Mouse (Mus musculus): ENCODE results near the gene Heatr5a. TPM values are rescaled to one million over a fixed set of nuclear protein-coding genes. Genes with fewer than 3 reads are reported as not detected.
A peak's percentile ranks its signal among the peaks of the same experiment; 100 is the strongest.

Heatr5a gene
- polyA plus RNA-seq, 1 experiment, result not detected

- Histone ChIP-seq H3K27ac (ENCODE audit: insufficient read depth, low read depth, low read length) (no peak overlapping the region), H3K4me3 (ENCODE audit: insufficient read depth, low read depth, low read length) (no peak overlapping the region), H3K4me1 (ENCODE audit: control insufficient read depth, insufficient read depth, low read length) (no peaks in the 10 kb centered on the region)
- no peak for TF ChIP-seq POLR2A (IDR thresholded peaks at IDR 0.05; ENCODE audit: insufficient read depth, low read depth, low read length)
- no peak for TF ChIP-seq CTCF (IDR thresholded peaks at IDR 0.05; ENCODE audit: insufficient read depth, low read depth, low read length)
- WGBS, result 75% methylated on average over 9 of the region's 9 CpGs
Measured at GRCm38 (mm10) chr12:51976531-51976930, 5.4 kb upstream of the Heatr5a start.

DNA sequence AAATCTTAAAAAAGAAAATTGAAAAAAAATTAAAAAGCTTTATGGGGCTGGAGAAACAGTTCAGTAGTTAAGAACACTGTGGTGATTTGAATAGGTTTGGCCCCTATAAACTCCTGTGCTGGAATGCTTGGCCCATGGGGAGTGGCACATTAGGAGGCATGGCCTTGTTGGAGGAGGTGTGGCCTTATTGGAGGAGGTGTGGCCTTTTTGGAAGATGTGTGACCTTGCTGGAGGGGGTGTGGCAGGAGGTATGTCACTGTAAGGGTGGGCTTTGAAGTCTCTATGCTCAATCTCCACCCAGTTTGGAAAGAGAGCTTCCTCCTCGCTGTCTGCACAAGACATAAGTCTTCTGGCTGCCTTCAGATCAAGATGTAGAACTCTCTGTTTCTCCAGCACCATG, 3.3 kb upstream of the Heatr5a start:
- 95% methylated on average over 1 of the region's 1 CpGs for WGBS
- H3K4me1 ChIP-seq (ENCODE audit: control insufficient read depth, insufficient read depth, low read length), result peaks cover 2% of the 10 kb centered on the region; the same call in 1 of the 2 replicates
- H3K27ac ChIP-seq (ENCODE audit: insufficient read depth, low read depth, low read length), result no peak overlapping the region
- TF ChIP-seq CTCF (IDR thresholded peaks at IDR 0.05; ENCODE audit: insufficient read depth, low read depth, low read length) (no peak), POLR2A (IDR thresholded peaks at IDR 0.05; ENCODE audit: insufficient read depth, low read depth, low read length) (no peak)
- H3K4me3 ChIP-seq (ENCODE audit: insufficient read depth, low read depth, low read length), result no peak overlapping the region

GRCm38 (mm10) chr12:51972269-51973065, 1.3 kb upstream of the Heatr5a start:
- Histone ChIP-seq H3K4me3 (ENCODE audit: insufficient read depth, low read depth, low read length) (no peak overlapping the region), H3K4me1 (ENCODE audit: control insufficient read depth, insufficient read depth, low read length) (peaks cover 2% of the 10 kb centered on the region; the same call in 1 of the 2 replicates), H3K27ac (ENCODE audit: insufficient read depth, low read depth, low read length) (no peak overlapping the region)
- WGBS, result 95% methylated on average over 5 of the region's 5 CpGs
- no peak for TF ChIP-seq CTCF (IDR thresholded peaks at IDR 0.05; ENCODE audit: insufficient read depth, low read depth, low read length)
- TF ChIP-seq POLR2A (IDR thresholded peaks at IDR 0.05; ENCODE audit: insufficient read depth, low read depth, low read length), result no peak

DNA sequence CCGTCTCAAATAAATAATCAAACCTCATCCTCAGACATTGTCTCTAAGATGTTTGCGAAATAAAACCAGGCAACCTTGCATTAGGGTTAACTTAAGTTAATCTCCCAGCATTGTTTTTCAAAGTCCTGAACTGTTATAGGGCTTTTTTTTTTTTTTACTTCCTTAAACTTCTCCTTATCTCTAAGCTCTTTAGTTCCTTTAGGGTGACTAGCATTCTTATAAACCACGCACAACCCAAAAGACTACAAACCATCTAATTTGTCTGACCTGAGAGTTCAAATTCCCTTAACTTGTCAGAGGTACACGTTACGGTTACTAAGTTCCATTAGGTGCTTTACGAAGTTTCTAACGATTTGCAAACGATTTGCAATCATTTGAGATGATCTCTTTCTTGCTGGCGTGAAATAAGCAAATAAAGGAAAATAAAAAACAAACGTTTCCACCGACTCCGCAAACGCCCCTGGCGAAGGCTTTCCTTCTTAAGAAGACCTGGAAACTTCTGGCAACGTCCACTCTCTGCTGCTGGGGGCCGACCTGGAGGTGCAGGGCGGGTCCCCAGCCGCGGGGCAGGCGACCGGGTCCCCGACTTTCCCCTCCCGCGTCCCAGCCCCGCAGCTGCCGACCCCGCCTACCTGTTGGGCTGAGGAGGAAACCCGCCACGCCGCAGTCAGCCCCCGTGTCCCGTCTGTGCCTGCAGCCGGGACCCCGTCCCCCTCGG, 610 bp downstream of the Heatr5a start:
- 4% methylated on average over 34 of the region's 35 CpGs for WGBS
- Histone ChIP-seq H3K4me3 (ENCODE audit: insufficient read depth, low read depth, low read length) (peak overlapping the region; percentile 94), H3K4me1 (ENCODE audit: control insufficient read depth, insufficient read depth, low read length) (peaks cover 2% of the 10 kb centered on the region; the same call in 1 of the 2 replicates), H3K27ac (ENCODE audit: insufficient read depth, low read depth, low read length) (no peak overlapping the region)
- TF ChIP-seq POLR2A (IDR thresholded peaks at IDR 0.05; ENCODE audit: insufficient read depth, low read depth, low read length) (no peak), CTCF (IDR thresholded peaks at IDR 0.05; ENCODE audit: insufficient read depth, low read depth, low read length) (no peak)

DNA sequence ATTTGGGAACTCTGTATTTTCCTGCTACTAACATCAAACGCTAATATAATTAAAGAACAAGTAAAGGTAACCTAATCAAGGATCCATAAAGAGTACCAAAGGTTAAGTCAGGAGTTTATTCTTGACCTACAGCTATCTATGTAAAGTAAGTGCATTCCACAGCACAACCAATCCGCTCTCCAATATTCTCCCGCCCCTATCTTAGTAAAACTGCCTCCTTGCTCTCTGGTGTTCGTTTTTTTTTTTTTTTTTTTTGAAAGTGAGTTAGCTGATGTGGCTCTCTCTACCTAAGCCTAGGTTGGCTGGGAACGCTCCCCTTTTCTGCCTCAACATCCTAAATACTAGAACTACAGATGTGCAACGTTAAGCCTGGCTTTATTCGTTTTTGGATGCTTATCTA, 1.2 kb downstream of the Heatr5a start:
- H3K4me1 ChIP-seq (ENCODE audit: control insufficient read depth, insufficient read depth, low read length), result peaks cover 2% of the 10 kb centered on the region; the same call in 1 of the 2 replicates
- TF ChIP-seq CTCF (IDR thresholded peaks at IDR 0.05; ENCODE audit: insufficient read depth, low read depth, low read length) (no peak), POLR2A (IDR thresholded peaks at IDR 0.05; ENCODE audit: insufficient read depth, low read depth, low read length) (no peak)
- 36% methylated on average over 7 of the region's 7 CpGs for WGBS
- no peak overlapping the region for H3K4me3 ChIP-seq (ENCODE audit: insufficient read depth, low read depth, low read length)
- no peak overlapping the region for H3K27ac ChIP-seq (ENCODE audit: insufficient read depth, low read depth, low read length)

GRCm38 (mm10) chr12:51969092-51969491, 2.0 kb downstream of the Heatr5a start:
- no peak overlapping the region for H3K4me3 ChIP-seq (ENCODE audit: insufficient read depth, low read depth, low read length)
- H3K27ac ChIP-seq (ENCODE audit: insufficient read depth, low read depth, low read length), result no peak overlapping the region
- H3K4me1 ChIP-seq (ENCODE audit: control insufficient read depth, insufficient read depth, low read length), result peaks cover 3% of the 10 kb centered on the region; the same call in 1 of the 2 replicates
- WGBS, result 82% methylated on average over 2 of the region's 2 CpGs
- TF ChIP-seq CTCF (IDR thresholded peaks at IDR 0.05; ENCODE audit: insufficient read depth, low read depth, low read length) (no peak), POLR2A (IDR thresholded peaks at IDR 0.05; ENCODE audit: insufficient read depth, low read depth, low read length) (no peak)

DNA sequence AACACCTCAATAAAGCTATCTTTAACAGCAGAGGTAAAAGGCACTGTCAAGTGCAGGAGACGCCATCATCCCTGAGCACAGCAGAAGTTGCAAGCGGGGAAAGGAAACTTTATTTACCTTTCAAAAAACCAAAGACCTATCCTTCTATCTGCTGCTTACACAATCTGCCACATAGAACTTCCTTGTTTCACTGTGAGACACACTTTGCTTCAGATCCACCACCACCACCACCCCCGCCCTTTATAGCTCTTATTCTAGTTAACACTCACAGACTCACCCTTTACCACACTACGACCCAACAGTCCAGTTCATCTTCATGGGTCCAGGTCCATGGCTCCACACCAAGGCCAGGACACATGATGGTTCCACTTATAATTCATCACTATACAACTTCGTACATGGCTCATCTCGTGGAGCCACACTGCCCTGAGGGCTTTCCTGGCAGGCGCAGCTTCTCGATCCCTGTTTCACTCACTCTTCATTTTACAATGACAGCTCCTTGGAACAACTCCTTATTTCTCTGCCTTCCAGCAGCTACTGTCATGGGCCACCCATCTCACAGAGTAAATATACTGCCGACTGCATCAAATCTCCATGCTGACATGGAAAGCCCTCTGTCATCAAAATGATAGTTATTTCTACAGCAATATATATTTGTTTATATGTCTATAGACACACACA, 3.1 kb downstream of the Heatr5a start:
- no peak for TF ChIP-seq CTCF (IDR thresholded peaks at IDR 0.05; ENCODE audit: insufficient read depth, low read depth, low read length)
- TF ChIP-seq POLR2A (IDR thresholded peaks at IDR 0.05; ENCODE audit: insufficient read depth, low read depth, low read length), result no peak
- Histone ChIP-seq H3K4me3 (ENCODE audit: insufficient read depth, low read depth, low read length) (no peak overlapping the region), H3K27ac (ENCODE audit: insufficient read depth, low read depth, low read length) (no peak overlapping the region), H3K4me1 (ENCODE audit: control insufficient read depth, insufficient read depth, low read length) (peaks cover 5% of the 10 kb centered on the region; the same call in 1 of the 2 replicates)
- WGBS, result 90% methylated on average over 9 of the region's 9 CpGs

- Histone ChIP-seq H3K4me3 (ENCODE audit: insufficient read depth, low read depth, low read length) (no peak overlapping the region), H3K4me1 (ENCODE audit: control insufficient read depth, insufficient read depth, low read length) (no peaks in the 10 kb centered on the region), H3K27ac (ENCODE audit: insufficient read depth, low read depth, low read length) (no peak overlapping the region)
- TF ChIP-seq CTCF (IDR thresholded peaks at IDR 0.05; ENCODE audit: insufficient read depth, low read depth, low read length) (no peak), POLR2A (IDR thresholded peaks at IDR 0.05; ENCODE audit: insufficient read depth, low read depth, low read length) (no peak)
- WGBS, result 72% methylated on average over 6 of the region's 6 CpGs
Measured at GRCm38 (mm10) chr12:51957626-51958025, 13.5 kb downstream of the Heatr5a start.

Data from olfactory bulb, adult 2 months (tissue).